Mouse (Mus musculus) T-helper 17 cell (primary cell): ENCODE results near the gene Tnnc1.

ENCODE experiments used
- in situ Hi-C, 2 experiments: fragments of 300-600 bp; cut with MboI, MseI; formaldehyde crosslinking; loops; 1 replicate in 1 of 2; 2 replicates in 1 of 2; pipeline ENCODE4 v1.15.1; 2025; ENCODE audit warnings: high pct_unique_total_duplicates in 2 of 2

Gene Tnnc1

GRCm38 (mm10) chr14:31208084-31208483 lies at the start of gene Tnnc1:
Tnnc1 (plus strand) TSS chr14:31208312.
- in situ Hi-C loops = loop anchor here (10.0 to 25.0 kb wide), 3 partner anchors 583 to 1727 kb away; partner anchors contain the start of gene Prkcd (in 1 of the 2)

- in situ Hi-C loops = loop anchor here in 1 of 2 experiments (10.0 kb wide), 1 partner anchor 536 kb away; the partner anchor contains the start of gene Prkcd
Observed at GRCm38 (mm10) chr14:31160196-31161150, 47.6 kb upstream of the Tnnc1 start.

- in situ Hi-C loops = loop anchor here in 1 of 2 experiments (10.0 kb wide), 1 partner anchor 536 kb away; the partner anchor contains the start of gene Prkcd
Observed at GRCm38 (mm10) chr14:31161191-31161590, 46.9 kb upstream of the Tnnc1 start.

- in situ Hi-C loops = loop anchor here in 1 of 2 experiments (10.0 kb wide), 1 partner anchor 537 kb away; the partner anchor contains the start of gene Prkcd
Observed at GRCm38 (mm10) chr14:31161638-31162037, 46.5 kb upstream of the Tnnc1 start.

- in situ Hi-C loops = loop anchor here in 1 of 2 experiments (10.0 kb wide), 1 partner anchor 539 kb away; the partner anchor contains the start of gene Prkcd
Observed at GRCm38 (mm10) chr14:31164067-31164466, 44.0 kb upstream of the Tnnc1 start.

- in situ Hi-C loops = loop anchor here in 1 of 2 experiments (10.0 kb wide), 1 partner anchor 540 kb away; the partner anchor contains the start of gene Prkcd
Observed at GRCm38 (mm10) chr14:31165010-31165409, 43.1 kb upstream of the Tnnc1 start.

GRCm38 (mm10) chr14:31165458-31165857 lies 42.7 kb upstream of the Tnnc1 start:
- in situ Hi-C loops = loop anchor here in 1 of 2 experiments (10.0 kb wide), 1 partner anchor 541 kb away; the partner anchor contains the start of gene Prkcd

GRCm38 (mm10) chr14:31165991-31166630 lies 42.0 kb upstream of the Tnnc1 start:
- in situ Hi-C loops = loop anchor here in 1 of 2 experiments (10.0 kb wide), 1 partner anchor 541 kb away; the partner anchor contains the start of gene Prkcd

- in situ Hi-C loops = loop anchor here in 1 of 2 experiments (10.0 kb wide), 1 partner anchor 542 kb away; the partner anchor contains the start of gene Prkcd
Observed at GRCm38 (mm10) chr14:31166827-31167226, 41.3 kb upstream of the Tnnc1 start.

- in situ Hi-C loops = loop anchor here in 1 of 2 experiments (10.0 kb wide), 1 partner anchor 544 kb away; the partner anchor contains the start of gene Prkcd
Observed at GRCm38 (mm10) chr14:31168425-31168824, 39.7 kb upstream of the Tnnc1 start, which contains the start of gene Stab1. Stab1 (minus strand) TSS chr14:31168641.

- in situ Hi-C loops = loop anchor here in 1 of 2 experiments (10.0 kb wide), 1 partner anchor 545 kb away; the partner anchor contains the start of gene Prkcd
Observed at GRCm38 (mm10) chr14:31169508-31169907, 38.6 kb upstream of the Tnnc1 start.

- in situ Hi-C loops = no loop called here
Observed at GRCm38 (mm10) chr14:31170963-31171362, 37.1 kb upstream of the Tnnc1 start.

GRCm38 (mm10) chr14:31171386-31171785 lies 36.7 kb upstream of the Tnnc1 start:
- in situ Hi-C loops = no loop called here

GRCm38 (mm10) chr14:31171821-31172220 lies 36.3 kb upstream of the Tnnc1 start:
- in situ Hi-C loops = no loop called here

- in situ Hi-C loops = no loop called here
Observed at GRCm38 (mm10) chr14:31172781-31173455, 35.2 kb upstream of the Tnnc1 start.

- in situ Hi-C loops = no loop called here
Observed at GRCm38 (mm10) chr14:31173537-31173936, 34.6 kb upstream of the Tnnc1 start.

GRCm38 (mm10) chr14:31177287-31177686 lies 30.8 kb upstream of the Tnnc1 start:
- in situ Hi-C loops = no loop called here

GRCm38 (mm10) chr14:31177715-31178114 lies 30.4 kb upstream of the Tnnc1 start:
- in situ Hi-C loops = no loop called here

GRCm38 (mm10) chr14:31179677-31180365 lies 28.3 kb upstream of the Tnnc1 start:
- in situ Hi-C loops = no loop called here

GRCm38 (mm10) chr14:31181512-31181911 lies 26.6 kb upstream of the Tnnc1 start:
- in situ Hi-C loops = no loop called here
